Mouse (Mus musculus) brain, embryonic 14.5 days (tissue): Measurements from ENCODE around the gene Hoxc11.

ENCODE experiments used
- CTCF ChIP-seq: fragments of 200-500 bp; IDR thresholded peaks from 2 replicates; pipeline ENCODE4 v1.5.1; 2012; ENCODE audit warnings: inconsistent platforms, mild to moderate bottlenecking, moderate library complexity, borderline replicate concordance; ENCODE audit not compliant: insufficient read depth, insufficient read length; ENCODE audit errors: extremely low read depth
- POLR2A ChIP-seq: fragments of 200-500 bp; IDR thresholded peaks from 2 replicates; pipeline ENCODE4 v1.6.1; 2012; ENCODE audit warnings: mild to moderate bottlenecking, inconsistent platforms, borderline replicate concordance; ENCODE audit not compliant: poor library complexity, insufficient read depth, insufficient read length, severe bottlenecking; ENCODE audit errors: extremely low read depth

- TF ChIP-seq CTCF (no peak), POLR2A (no peak)
These were observed 38.6 kb downstream of the Hoxc11 start for GRCm38 (mm10) chr15:102992863-102993262.
